Mouse (Mus musculus) lung, postnatal 0 days (tissue): ENCODE data around the gene Slc10a1.

Source experiments
- CTCF ChIP-seq: IDR thresholded peaks from 2 replicates; pipeline ENCODE4 v1.5.1; 2016; ENCODE audit warnings: antibody characterized with exemption, mild to moderate bottlenecking
- EP300 ChIP-seq: IDR thresholded peaks from 2 replicates; pipeline ENCODE4 v1.6.1; 2016; ENCODE audit warnings: antibody characterized with exemption, mild to moderate bottlenecking, control low read depth

GRCm38 (mm10) chr12:80930141-80930540, 38.4 kb downstream of the Slc10a1 start:
- TF ChIP-seq CTCF (no peak), EP300 (no peak)
